Mouse (Mus musculus): Measurements from ENCODE around the gene Gtsf1. TPM values are rescaled to one million over a fixed set of nuclear protein-coding genes. Genes with fewer than 3 reads are reported as not detected.

Gtsf1 gene
- total RNA-seq, 2 experiments from 2014 or later: not detected

GRCm38 (mm10) chr15:103359869-103360602, 70.2 kb downstream of the Gtsf1 start:
- no peak for ATAC-seq (replicated peaks; ENCODE audit: poor library complexity, severe bottlenecking)

- ATAC-seq (replicated peaks; ENCODE audit: poor library complexity, severe bottlenecking): peak; percentile 28; the same call in 1 of the 2 replicates
These were observed 71.2 kb downstream of the Gtsf1 start for GRCm38 (mm10) chr15:103359122-103359510.

GRCm38 (mm10) chr15:103358278-103359121, 71.8 kb downstream of the Gtsf1 start:
- ATAC-seq (replicated peaks; ENCODE audit: poor library complexity, severe bottlenecking): 0 out of 2 replicates have a peak, but pooled peaks have one; percentile 8

GRCm38 (mm10) chr15:103357817-103358216, 72.5 kb downstream of the Gtsf1 start:
- no peak for ATAC-seq (replicated peaks; ENCODE audit: poor library complexity, severe bottlenecking)

- ATAC-seq (replicated peaks; ENCODE audit: poor library complexity, severe bottlenecking): no peak
These were observed 74.1 kb downstream of the Gtsf1 start for GRCm38 (mm10) chr15:103356130-103356529.

GRCm38 (mm10) chr15:103355420-103355819, 74.8 kb downstream of the Gtsf1 start:
- no peak for ATAC-seq (replicated peaks; ENCODE audit: poor library complexity, severe bottlenecking)

GRCm38 (mm10) chr15:103354690-103355089, 75.6 kb downstream of the Gtsf1 start:
- ATAC-seq (replicated peaks; ENCODE audit: poor library complexity, severe bottlenecking): no peak

GRCm38 (mm10) chr15:103353511-103354256, 76.6 kb downstream of the Gtsf1 start:
- no peak for ATAC-seq (replicated peaks; ENCODE audit: poor library complexity, severe bottlenecking)

- peak; percentile 76 for ATAC-seq (replicated peaks; ENCODE audit: poor library complexity, severe bottlenecking)
These were observed 77.4 kb downstream of the Gtsf1 start for GRCm38 (mm10) chr15:103352856-103353255.

Other genes with a start within 250 kb of the Gtsf1 start
- 105 and 120 TPM in 2 replicates for gene Cbx5, start 190.7 kb downstream of the Gtsf1 start, total RNA-seq (2014; fragmentation: Nextera tagmentation)
- gene Cbx5, start 190.7 kb downstream of the Gtsf1 start, total RNA-seq (2017): 225 and 229 TPM in 2 replicates
- 605 and 693 TPM in 2 replicates for gene Hnrnpa1, start 190.0 kb downstream of the Gtsf1 start, total RNA-seq (2014; fragmentation: Nextera tagmentation)
- 956 and 1,234 TPM in 2 replicates for gene Hnrnpa1, start 190.0 kb downstream of the Gtsf1 start, total RNA-seq (2017)
- 159 and 180 TPM in 2 replicates for gene Nfe2, start 172.1 kb downstream of the Gtsf1 start, total RNA-seq (2014; fragmentation: Nextera tagmentation)
- 112 and 174 TPM in 2 replicates for gene Nfe2, start 172.1 kb downstream of the Gtsf1 start, total RNA-seq (2017)
- gene Copz1, start 157.8 kb downstream of the Gtsf1 start, total RNA-seq (2014; fragmentation: Nextera tagmentation): 229 and 240 TPM in 2 replicates
- 80.3 and 87.2 TPM in 2 replicates for gene Copz1, start 157.8 kb downstream of the Gtsf1 start, total RNA-seq (2017)
- 0.77 and 1.0 TPM in 2 replicates for gene Gpr84, start 119.9 kb downstream of the Gtsf1 start, total RNA-seq (2014; fragmentation: Nextera tagmentation)
- gene Gpr84, start 119.9 kb downstream of the Gtsf1 start, total RNA-seq (2017): 0.77 and 1.1 TPM in 2 replicates
- gene Zfp385a, start 90.4 kb downstream of the Gtsf1 start, total RNA-seq (2014; fragmentation: Nextera tagmentation): 17.5 and 24.9 TPM in 2 replicates
- gene Zfp385a, start 90.4 kb downstream of the Gtsf1 start, total RNA-seq (2017): 1.8 and 2.7 TPM in 2 replicates
- 24.7 and 29.8 TPM in 2 replicates for gene Itga5, start 63.7 kb downstream of the Gtsf1 start, total RNA-seq (2014; fragmentation: Nextera tagmentation)
- 5.0 and 12.7 TPM in 2 replicates for gene Itga5, start 63.7 kb downstream of the Gtsf1 start, total RNA-seq (2017)
- 0.86 TPM in 1 of 2 replicates, not detected in the other for gene Gtsf2, start 18.0 kb upstream of the Gtsf1 start, total RNA-seq (2014; fragmentation: Nextera tagmentation)
- gene Gtsf2, start 18.0 kb upstream of the Gtsf1 start, total RNA-seq (2017): not detected in 2 replicates
- gene Nckap1l, start 23.3 kb upstream of the Gtsf1 start, total RNA-seq (2014; fragmentation: Nextera tagmentation): 77.4 and 94.2 TPM in 2 replicates
- gene Nckap1l, start 23.3 kb upstream of the Gtsf1 start, total RNA-seq (2017): 106 and 107 TPM in 2 replicates
- gene Pde1b, start 72.6 kb upstream of the Gtsf1 start, total RNA-seq (2014; fragmentation: Nextera tagmentation): 6.6 and 7.2 TPM in 2 replicates
- 2.3 and 3.3 TPM in 2 replicates for gene Pde1b, start 72.6 kb upstream of the Gtsf1 start, total RNA-seq (2017)
- gene Ppp1r1a, start 107.5 kb upstream of the Gtsf1 start, total RNA-seq (2014; fragmentation: Nextera tagmentation): not detected in 2 replicates
- not detected in 2 replicates for gene Ppp1r1a, start 107.5 kb upstream of the Gtsf1 start, total RNA-seq (2017)
- not detected in 2 replicates for gene Glycam1, start 134.6 kb upstream of the Gtsf1 start, total RNA-seq (2014; fragmentation: Nextera tagmentation)
- gene Glycam1, start 134.6 kb upstream of the Gtsf1 start, total RNA-seq (2017): not detected in 2 replicates